Mouse (Mus musculus): ENCODE data around the gene Slc46a2.

The Slc46a2 gene

DNA sequence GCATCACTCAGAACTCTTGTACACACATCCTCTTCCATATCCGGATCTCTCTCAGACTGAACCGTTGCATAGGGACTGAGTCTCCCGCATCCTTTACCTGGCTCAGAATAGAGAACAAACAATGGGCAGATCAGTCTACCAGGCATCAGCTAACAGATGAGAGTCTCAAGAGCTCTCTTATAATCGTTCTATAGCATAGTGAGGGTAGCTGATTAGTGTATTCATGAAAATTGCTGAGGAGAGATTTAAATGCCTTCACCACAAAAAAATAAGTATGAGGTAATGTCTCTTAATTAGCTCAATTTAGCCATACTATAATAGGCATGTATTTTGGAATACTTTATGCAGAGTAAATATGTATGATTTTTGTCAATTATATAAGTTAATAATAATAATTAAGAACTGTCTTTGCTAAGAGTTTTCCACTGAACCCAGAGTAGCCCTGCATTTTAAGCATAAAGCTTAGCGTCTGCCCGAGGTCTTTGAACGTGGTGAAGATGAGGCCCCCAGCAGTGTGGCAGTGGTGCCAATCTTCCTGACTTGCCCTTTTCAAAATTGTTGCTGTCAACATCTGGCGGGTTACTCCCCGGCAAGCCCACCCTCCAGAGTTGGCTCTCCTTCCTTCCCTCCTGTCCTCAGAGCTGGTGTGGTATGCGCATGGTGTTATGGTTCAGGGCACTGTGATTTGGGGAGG lies 23.0 kb downstream of the Slc46a2 start:
- in situ Hi-C loops (cut with MboI, MseI) = no loop called here

DNA sequence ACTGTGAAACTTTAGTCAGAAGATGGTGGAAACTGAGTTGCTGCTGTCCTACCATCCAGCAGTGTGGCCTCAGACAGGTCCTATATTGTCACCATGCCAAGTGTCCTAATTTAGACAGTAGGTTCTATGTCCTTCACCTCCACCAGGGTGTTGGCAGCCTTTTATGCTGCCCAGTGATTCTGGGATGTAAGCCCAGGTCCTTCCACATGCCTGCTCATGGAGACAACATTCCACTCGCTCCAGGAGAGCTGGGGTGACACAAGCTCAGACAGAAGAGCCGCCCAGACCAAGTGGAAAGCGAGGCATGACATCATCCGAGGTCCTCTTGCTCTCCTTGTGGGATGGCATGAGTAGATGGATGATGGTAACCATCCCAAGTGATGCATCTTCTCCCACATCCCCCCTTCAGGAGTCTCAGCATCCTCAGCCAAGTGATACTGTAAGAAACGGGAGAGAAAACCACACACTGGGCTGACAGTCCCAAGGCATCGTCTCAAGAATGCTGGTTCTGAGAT lies 24.7 kb downstream of the Slc46a2 start:
- in situ Hi-C loops (cut with MboI, MseI) = no loop called here

GRCm38 (mm10) chr4:59888014-59888413 lies 26.8 kb downstream of the Slc46a2 start:
- in situ Hi-C loops (cut with MboI, MseI) = no loop called here

GRCm38 (mm10) chr4:59887011-59887410 lies 27.8 kb downstream of the Slc46a2 start:
- in situ Hi-C loops (cut with MboI, MseI) = no loop called here

DNA sequence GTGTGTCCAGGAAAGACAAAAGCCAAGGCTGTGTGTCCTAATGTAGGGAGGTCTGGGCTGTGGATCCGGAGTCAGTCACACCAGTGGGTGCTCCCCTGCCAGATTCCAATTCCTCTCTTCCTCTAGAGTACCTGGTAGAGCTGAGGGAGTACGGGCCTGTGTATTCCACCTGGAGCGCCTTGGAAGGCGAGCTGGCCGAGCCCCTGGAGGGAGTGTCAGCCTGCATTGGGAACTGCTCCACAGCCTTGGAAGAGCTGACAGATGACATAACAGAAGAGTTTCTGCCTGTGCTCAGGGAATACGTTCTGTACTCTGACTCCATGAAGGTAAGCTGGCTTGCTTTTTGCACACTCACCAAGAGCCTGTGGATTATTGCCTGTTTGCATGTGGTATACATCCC lies 28.6 kb downstream of the Slc46a2 start:
- in situ Hi-C loops (cut with MboI, MseI) = no loop called here

GRCm38 (mm10) chr4:59884136-59884696 lies 30.6 kb downstream of the Slc46a2 start:
- in situ Hi-C loops (cut with MboI, MseI) = no loop called here

- in situ Hi-C loops (cut with MboI, MseI) = no loop called here
Observed at GRCm38 (mm10) chr4:59881210-59881609, 33.6 kb downstream of the Slc46a2 start.

DNA sequence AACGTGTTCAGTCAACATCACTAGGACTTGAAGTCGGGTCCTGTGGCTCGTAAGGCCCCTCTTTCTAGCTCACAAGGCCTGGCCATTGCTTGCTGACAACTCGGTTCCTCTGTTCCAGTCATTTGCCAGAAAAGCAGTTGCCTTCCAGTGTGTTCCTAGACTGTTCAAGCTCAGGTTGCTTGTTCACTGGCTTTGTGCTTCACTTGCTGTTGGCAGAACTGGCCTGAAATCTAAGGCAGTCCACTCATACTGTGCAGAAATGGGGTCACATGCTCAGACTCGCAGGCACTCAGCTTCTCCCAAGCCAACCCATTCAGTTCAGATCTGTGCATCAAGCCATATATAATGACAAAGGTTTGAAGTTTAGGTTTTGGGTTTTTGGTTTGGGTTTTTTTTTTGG lies 34.1 kb downstream of the Slc46a2 start:
- in situ Hi-C loops (cut with MboI, MseI) = no loop called here

DNA sequence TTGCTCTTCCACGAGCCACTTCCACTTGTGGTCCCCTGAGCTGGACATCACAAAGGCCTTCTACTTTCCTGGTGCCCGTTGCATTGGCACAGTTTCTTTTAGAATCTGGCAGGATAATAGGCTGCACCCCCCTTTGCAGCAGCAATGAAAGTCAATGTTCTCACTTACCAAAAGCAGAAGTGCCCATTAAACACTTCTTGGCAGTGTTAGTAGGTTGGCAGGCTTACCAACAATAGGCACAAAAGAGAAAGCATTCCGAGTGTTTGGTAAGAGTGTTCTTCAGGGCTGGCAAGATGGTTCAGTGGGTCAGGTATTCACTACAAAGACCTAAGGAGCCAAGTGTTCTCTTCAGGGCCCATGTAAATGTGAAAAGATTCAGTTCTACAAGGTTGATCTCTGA lies 35.4 kb downstream of the Slc46a2 start:
- in situ Hi-C loops (cut with MboI, MseI) = no loop called here

GRCm38 (mm10) chr4:59878595-59878994 lies 36.3 kb downstream of the Slc46a2 start:
- in situ Hi-C loops (cut with MboI, MseI) = no loop called here

- in situ Hi-C loops (cut with MboI, MseI) = no loop called here
Observed at GRCm38 (mm10) chr4:59877025-59877424, 37.8 kb downstream of the Slc46a2 start.

GRCm38 (mm10) chr4:59876570-59876969 lies 38.3 kb downstream of the Slc46a2 start:
- in situ Hi-C loops (cut with MboI, MseI) = no loop called here

GRCm38 (mm10) chr4:59873830-59874229 lies 41.0 kb downstream of the Slc46a2 start:
- in situ Hi-C loops (cut with MboI, MseI) = no loop called here

GRCm38 (mm10) chr4:59873240-59873639 lies 41.6 kb downstream of the Slc46a2 start:
- in situ Hi-C loops (cut with MboI, MseI) = no loop called here

- in situ Hi-C loops (cut with MboI, MseI) = no loop called here
Observed at GRCm38 (mm10) chr4:59870859-59871591, 43.8 kb downstream of the Slc46a2 start.

GRCm38 (mm10) chr4:59870433-59870832 lies 44.4 kb downstream of the Slc46a2 start:
- in situ Hi-C loops (cut with MboI, MseI) = no loop called here

DNA sequence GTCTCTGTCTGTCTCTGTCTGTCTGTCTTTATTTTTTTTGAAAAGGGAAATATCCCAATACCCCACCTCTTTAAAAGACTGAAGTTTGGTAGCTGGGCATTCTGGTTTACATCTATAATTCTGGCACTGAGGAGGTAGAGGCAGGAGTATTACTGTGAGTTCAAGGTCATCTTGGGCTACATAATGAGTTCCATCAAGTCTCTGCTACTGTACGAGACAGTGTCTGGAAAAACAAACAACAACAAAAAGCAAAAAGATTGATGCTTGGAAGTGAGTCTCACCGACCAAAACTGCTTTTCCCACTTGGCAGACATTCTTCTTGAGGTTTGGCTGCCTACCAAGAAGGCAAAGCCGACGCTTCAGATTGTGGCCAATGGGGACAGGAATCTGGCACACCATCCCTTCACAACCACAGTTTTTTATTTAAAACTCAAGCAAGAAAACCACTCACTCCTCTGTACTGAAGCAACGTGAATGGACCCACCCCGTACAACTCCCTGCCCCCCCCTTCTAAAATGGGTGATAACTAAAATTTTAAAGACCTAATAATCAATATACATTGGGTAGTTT lies 45.3 kb downstream of the Slc46a2 start:
- in situ Hi-C loops (cut with MboI, MseI) = no loop called here

DNA sequence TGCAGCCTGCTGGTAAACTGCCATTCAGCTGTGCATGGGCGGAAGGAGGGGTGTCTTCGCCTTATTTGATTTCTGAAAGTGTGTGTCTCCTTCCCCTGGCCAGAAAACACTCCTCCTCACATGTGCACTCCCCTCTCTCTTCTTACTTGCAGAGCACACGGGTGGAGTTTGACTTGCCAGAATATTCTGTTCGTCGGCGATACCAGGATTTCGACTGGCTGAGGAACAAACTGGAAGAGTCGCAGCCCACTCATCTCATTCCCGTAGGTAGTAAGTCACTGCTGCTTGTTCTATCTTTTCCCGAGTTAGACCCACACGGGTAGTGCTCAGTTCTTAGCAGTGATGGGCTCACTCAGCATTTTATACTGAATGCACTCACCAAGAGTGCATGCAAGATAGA lies 46.8 kb downstream of the Slc46a2 start:
- in situ Hi-C loops (cut with MboI, MseI) = no loop called here

DNA sequence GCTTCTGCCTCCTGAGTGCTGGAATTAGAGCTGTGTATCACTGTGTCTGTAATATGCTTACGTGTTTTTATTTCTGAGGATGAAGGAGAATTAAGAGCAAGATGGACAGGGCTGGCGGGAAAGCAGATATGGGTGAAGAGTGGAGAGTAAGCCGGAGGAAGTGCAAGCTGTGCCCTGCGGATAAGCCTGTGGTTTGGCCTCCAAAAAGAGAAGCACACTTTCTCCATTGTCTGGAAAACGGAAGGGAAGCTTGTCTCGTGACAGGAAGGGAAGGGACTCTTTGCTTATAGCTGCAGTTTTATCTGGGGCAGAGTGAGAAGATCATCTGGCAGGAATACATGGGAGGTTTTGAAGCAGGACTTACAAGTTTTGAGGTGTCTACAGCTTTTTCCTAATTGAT lies 51.0 kb downstream of the Slc46a2 start:
- in situ Hi-C loops (cut with MboI, MseI) = no loop called here

GRCm38 (mm10) chr4:59862335-59862734 lies 52.5 kb downstream of the Slc46a2 start:
- in situ Hi-C loops (cut with MboI, MseI) = no loop called here

GRCm38 (mm10) chr4:59861871-59862270 lies 53.0 kb downstream of the Slc46a2 start:
- in situ Hi-C loops (cut with MboI, MseI) = no loop called here

- in situ Hi-C loops (cut with MboI, MseI) = no loop called here
Observed at GRCm38 (mm10) chr4:59860431-59860830, 54.4 kb downstream of the Slc46a2 start.
